Mouse (Mus musculus): ENCODE measurements at regions not wholly inside any gene's neighbourhood (a gene's known extent, or its start where the extent isn't known, plus 50 kb on each side); places are given as distances from the start of the nearest gene placed in this dataset.

DNA sequence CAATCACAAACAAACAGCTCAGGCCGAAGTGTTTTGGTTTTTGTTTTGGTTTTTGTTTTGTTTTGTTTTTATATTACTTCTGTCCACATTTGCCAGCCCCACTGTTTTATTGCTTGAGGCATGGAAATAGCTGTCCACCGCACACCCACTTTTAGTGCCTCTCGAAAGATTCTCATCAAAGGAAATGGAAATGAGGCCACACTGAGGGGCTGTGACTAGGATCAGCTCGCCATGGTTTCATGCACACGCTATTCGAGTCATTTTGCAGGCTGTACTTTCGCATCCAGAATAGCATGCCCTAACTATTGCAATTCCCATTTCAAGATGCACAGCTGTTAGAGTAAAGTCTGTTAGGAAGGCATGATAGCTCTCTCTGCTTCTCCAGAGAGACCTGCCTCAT lies 1543.4 kb upstream of the Tenm3 start:
- DNase-seq (ENCODE audit: low read depth, low spot score) (no peak), ATAC-seq (no peak)
- no peaks in the 10 kb centered on the region for H3K27me3 ChIP-seq
- in situ Hi-C loops (cut with MboI; ENCODE audit: low pct_unique_long_range_greater_than_20kb): no loop called here
- ChIA-PET CTCF (interaction anchor here (1.0 to 1.6 kb wide), 2 partner anchors 15 to 19 kb away, joined by 3 read pairs; no protein-coding TSS in a partner anchor), POLR2A (no interaction called here)
- TF ChIP-seq CTCF (IDR thresholded peaks at IDR 0.05): no peak

DNA sequence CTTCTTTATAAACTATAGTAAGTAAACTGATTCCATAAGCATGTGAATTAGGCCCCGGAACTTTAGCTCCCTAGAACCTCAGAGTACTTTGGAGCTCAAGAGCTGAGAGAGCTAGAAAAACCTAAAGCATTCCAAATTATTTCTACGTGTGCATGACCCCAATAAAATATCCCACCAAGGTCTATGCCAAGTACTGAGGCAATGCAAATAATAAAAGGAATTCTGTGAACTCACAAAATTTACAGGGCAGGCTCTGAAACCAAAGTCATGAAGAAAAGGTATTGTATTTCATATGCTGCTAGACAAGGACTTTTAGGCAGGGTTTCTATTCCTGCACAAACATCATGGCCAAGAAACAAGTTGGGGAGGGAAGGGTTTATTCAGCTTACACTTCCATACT lies 1539.9 kb upstream of the Tenm3 start:
- POLR2A ChIA-PET: no interaction called here
- H3K27me3 ChIP-seq: no peaks in the 10 kb centered on the region
- ATAC-seq: no peak
- CTCF ChIA-PET: no interaction called here
- no peak for TF ChIP-seq CTCF (IDR thresholded peaks at IDR 0.05)
- in situ Hi-C loops (cut with MboI; ENCODE audit: low pct_unique_long_range_greater_than_20kb): no loop called here
- no peak for DNase-seq (ENCODE audit: low read depth, low spot score)

DNA sequence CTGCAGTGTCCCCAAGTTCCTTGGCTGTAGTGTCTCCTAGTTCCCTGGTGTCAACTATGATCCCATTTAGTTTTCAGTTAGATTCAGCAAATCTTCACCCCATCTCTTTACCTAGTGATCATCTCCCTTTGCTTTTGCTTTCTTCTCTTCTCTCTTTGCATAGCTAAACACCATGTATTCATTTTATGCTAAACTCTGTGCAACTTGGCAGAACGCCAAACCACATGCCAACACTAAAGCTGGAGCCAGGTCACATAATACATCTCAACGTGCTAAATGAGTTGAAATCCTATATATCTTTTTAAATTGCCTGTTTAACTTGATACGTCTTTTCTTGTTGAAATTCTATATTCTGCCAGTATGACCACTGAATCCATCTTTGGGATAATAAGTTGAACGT lies 1536.0 kb upstream of the Tenm3 start:
- in situ Hi-C loops (cut with MboI; ENCODE audit: low pct_unique_long_range_greater_than_20kb): no loop called here
- TF ChIP-seq CTCF (IDR thresholded peaks at IDR 0.05): no peak
- ATAC-seq (no peak), DNase-seq (ENCODE audit: low read depth, low spot score) (no peak)
- ChIA-PET CTCF (no interaction called here), POLR2A (no interaction called here)
- no peaks in the 10 kb centered on the region for H3K27me3 ChIP-seq

DNA sequence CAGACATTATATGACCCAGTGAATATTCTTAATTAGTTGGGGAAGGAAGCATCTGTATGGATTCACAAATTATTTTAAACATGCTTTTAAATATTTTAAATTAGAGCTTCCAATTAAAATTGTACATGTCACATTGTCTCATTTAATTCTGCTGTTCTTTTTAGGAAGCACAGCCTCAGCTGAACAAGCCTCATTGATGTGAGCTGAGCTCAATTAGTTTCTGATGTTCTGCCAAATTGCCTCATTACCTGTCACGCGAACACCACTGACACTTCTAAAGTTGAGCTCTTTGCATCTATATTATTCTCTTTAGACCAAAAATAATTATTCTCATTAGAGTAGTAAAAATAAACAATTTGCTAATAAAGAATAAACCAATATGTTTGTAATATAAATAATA lies 1530.0 kb upstream of the Tenm3 start:
- peaks cover 2% of the 10 kb centered on the region for H3K27me3 ChIP-seq
- CTCF ChIA-PET: no interaction called here
- in situ Hi-C loops (cut with MboI; ENCODE audit: low pct_unique_long_range_greater_than_20kb): no loop called here

DNA sequence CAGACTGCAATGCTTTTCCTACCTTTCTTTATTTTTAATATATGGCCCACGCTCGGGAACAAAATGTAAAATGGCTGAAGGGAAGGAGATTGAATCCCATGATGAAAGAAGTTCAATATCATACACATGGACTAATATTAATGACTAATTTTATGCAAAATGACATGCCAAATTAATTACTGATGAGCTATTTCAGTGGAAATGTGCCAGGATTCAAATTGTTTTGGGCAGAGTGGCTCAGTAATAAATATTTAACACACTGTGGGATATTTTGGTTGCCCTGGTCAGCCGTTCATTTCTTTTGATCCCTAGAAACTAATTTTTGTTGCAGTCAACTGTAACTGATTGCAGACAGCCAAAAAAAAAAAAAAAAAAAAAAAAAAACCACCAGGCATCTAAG lies 1482.7 kb upstream of the Tenm3 start:
- ChIA-PET CTCF (no interaction called here), POLR2A (no interaction called here)
- in situ Hi-C loops (cut with MboI; ENCODE audit: low pct_unique_long_range_greater_than_20kb): no loop called here
- TF ChIP-seq CTCF (IDR thresholded peaks at IDR 0.05): no peak
- DNase-seq (ENCODE audit: low read depth, low spot score) (no peak), ATAC-seq (no peak)
- peaks cover 9% of the 10 kb centered on the region for H3K27me3 ChIP-seq

More for the DNA sequence above, 1530.0 kb upstream of the Tenm3 start:
- ATAC-seq: no peak
- TF ChIP-seq CTCF (IDR thresholded peaks at IDR 0.05): no peak
- POLR2A ChIA-PET: no interaction called here
- no peak for DNase-seq (ENCODE audit: low read depth, low spot score)

DNA sequence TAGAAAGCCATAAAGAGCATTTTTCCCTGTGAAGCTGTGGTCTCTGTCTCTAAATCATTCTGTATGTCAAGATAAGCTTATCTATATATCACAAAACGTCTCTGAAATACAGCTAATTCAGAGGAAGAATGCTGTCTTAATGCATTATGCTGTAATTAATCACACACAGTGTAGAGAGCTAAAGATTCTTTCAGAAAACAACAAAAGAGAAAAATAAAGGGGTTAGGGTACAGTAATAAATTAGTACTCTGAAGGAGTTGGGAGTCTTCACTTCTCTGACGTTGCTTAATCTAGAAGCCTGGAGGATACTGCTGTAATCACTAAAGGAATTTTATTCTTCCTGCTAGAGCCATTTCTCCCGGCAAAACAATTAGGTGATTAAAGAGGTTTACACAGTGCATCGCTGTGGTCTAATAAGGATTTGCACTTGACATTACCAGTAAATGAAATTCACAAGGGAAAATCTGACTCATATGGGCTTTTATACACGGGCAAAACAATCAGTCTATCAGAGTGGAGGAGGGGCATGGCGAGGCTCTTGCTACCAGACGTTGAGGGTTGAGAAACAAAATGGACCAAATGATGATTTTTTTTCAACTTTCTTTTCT lies 1477.7 kb upstream of the Tenm3 start:
- no peak for ATAC-seq
- DNase-seq (ENCODE audit: low read depth, low spot score): no peak
- POLR2A ChIA-PET: no interaction called here
- CTCF ChIA-PET: no interaction called here
- peaks cover 12% of the 10 kb centered on the region for H3K27me3 ChIP-seq
- TF ChIP-seq CTCF (IDR thresholded peaks at IDR 0.05): no peak
- in situ Hi-C loops (cut with MboI; ENCODE audit: low pct_unique_long_range_greater_than_20kb): no loop called here

DNA sequence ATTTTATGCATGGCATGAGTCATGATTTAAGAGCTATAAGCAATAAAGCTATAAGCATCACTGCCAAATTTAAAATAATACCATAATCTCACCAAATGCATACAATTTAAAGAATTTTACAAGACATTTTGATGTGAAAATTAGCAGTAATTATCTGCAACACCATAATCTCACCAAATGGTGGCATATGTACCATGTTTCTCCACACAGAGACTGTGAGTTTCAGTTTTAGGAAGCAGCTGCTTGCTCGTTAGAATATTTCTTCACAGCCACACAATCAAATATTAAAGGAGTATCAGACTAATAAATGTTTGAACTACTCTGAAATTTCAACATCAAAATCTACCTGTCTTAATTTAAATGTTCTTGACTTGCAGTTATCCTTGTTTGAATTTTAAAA lies 1472.9 kb upstream of the Tenm3 start:
- no peak for TF ChIP-seq CTCF (IDR thresholded peaks at IDR 0.05)
- DNase-seq (ENCODE audit: low read depth, low spot score) (no peak), ATAC-seq (no peak)
- CTCF ChIA-PET: no interaction called here
- POLR2A ChIA-PET: no interaction called here
- in situ Hi-C loops (cut with MboI; ENCODE audit: low pct_unique_long_range_greater_than_20kb): no loop called here
- H3K27me3 ChIP-seq: peaks cover 8% of the 10 kb centered on the region

DNA sequence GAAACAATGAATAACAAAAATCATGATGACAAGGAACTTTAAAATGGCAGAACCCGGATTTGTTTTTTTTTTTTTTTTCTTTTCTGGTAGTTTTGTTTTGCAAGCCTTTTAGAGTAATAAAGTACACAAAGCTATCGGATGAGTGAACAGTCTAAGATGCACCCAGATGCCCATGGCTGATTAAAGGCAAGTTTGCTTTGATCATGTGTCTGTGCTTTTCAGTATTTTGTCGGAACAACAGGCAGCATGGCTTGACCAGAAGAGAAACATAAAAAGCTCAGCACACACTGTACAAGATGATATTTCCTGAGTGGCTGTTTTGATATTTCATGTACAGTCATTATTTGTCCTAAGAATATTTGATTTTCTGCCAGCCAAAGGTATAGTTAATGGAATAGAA lies 1466.6 kb upstream of the Tenm3 start:
- no peak for ATAC-seq
- POLR2A ChIA-PET: no interaction called here
- DNase-seq (ENCODE audit: low read depth, low spot score): no peak

DNA sequence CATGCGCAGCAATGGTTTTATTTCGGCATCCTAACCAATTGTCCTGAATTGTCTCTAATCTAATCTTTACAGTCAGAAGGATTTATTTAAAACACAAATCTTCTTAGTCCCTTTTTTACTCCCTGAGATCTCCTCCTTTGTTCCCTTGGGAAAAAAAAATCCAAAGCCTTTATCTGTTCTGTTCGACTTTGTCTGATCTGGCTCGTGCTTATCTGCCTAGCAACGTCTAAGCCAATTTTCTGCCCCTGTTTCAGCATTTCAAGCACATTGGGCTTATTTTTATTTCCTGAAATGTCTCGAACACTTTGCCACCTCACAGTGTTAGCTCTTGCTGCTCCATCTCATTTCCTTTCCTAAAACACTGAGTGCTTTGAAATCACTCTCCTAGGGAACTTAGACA lies 1456.6 kb upstream of the Tenm3 start:
- POLR2A ChIA-PET: no interaction called here
- in situ Hi-C loops (cut with MboI; ENCODE audit: low pct_unique_long_range_greater_than_20kb): no loop called here
- CTCF ChIA-PET: no interaction called here
- no peak for TF ChIP-seq CTCF (IDR thresholded peaks at IDR 0.05)
- H3K27me3 ChIP-seq: peaks cover 22% of the 10 kb centered on the region
- no peak for ATAC-seq
- no peak for DNase-seq (ENCODE audit: low read depth, low spot score)

More for the DNA sequence above, 1466.6 kb upstream of the Tenm3 start:
- peaks cover 13% of the 10 kb centered on the region for H3K27me3 ChIP-seq
- CTCF ChIA-PET: no interaction called here
- in situ Hi-C loops (cut with MboI; ENCODE audit: low pct_unique_long_range_greater_than_20kb): no loop called here
- no peak for TF ChIP-seq CTCF (IDR thresholded peaks at IDR 0.05)

DNA sequence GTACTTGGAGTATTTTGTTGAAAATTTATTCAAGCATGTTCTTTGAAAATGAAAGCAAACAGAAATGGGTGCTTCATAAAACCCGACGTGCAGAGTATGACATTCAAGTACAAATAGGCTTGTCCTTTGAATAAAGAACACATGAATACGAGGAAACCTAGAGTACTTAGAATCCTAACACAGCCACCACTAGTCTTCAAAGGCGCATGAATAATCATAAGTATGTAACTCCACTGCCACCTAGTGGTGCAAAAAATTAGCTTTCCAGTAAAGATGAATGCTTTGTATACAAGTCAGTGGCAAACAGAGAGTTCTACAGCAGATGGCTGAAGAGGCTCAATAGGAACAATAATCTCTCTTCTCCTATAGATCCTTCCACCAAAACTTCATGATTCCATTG lies 1449.8 kb upstream of the Tenm3 start:
- H3K27me3 ChIP-seq: peaks cover 23% of the 10 kb centered on the region
- ATAC-seq (peak; percentile 89), DNase-seq (ENCODE audit: low read depth, low spot score) (peak; percentile 19)
- TF ChIP-seq CTCF (IDR thresholded peaks at IDR 0.05): peak; percentile 55
- POLR2A ChIA-PET: no interaction called here
- CTCF ChIA-PET: interaction anchor here (0.6 to 2.1 kb wide), 5 partner anchors 11 to 35 kb away, joined by 3 to 9 read pairs (median 3); no protein-coding TSS in a partner anchor
- in situ Hi-C loops (cut with MboI; ENCODE audit: low pct_unique_long_range_greater_than_20kb): no loop called here

DNA sequence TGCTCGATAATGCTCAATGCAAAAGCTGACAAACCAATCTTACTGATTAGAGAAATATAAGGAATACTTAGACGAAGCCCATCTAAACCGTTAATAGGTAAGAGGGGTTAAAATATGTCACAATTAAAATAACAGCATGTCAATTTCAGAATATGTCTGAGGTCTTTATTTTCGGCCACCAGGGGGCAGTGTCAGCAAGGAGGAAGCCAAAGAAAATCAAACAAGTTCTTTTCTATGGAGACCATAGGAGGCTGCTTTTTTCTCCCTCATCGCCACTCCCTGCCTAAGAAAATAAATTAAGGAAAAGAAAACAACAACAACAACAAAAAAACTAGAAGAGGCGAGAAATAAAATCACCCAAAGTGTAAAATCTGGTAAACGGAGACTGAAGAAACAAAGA lies 1448.4 kb upstream of the Tenm3 start:
- peaks cover 19% of the 10 kb centered on the region for H3K27me3 ChIP-seq
- ChIA-PET POLR2A (no interaction called here), CTCF (interaction anchor here (2.1 kb wide), 1 partner anchor 15 kb away, joined by 9 read pairs; no protein-coding TSS in a partner anchor)
- peak; percentile 49 for TF ChIP-seq CTCF (IDR thresholded peaks at IDR 0.05)
- in situ Hi-C loops (cut with MboI; ENCODE audit: low pct_unique_long_range_greater_than_20kb): no loop called here
- DNase-seq (ENCODE audit: low read depth, low spot score) (no peak), ATAC-seq (no peak)

DNA sequence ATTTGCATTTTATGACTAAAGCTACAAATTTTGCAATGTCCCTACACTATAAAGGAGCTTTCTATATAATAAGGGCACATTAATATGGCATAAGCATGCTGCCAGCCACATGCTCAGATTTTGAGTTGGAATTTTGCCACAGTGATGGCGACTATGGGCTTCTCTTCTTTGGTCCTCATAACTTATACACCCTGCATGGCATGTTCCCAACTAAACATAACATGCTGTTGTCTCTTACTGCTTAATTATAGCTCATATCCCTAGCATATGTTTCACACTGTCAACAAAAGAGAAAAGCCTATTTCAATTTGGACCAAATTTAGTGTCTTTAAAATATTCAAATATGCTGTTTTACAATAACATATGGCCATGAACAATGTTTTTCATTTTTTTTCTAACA lies 1432.6 kb upstream of the Tenm3 start:
- ChIA-PET POLR2A (no interaction called here), CTCF (no interaction called here)
- no peaks in the 10 kb centered on the region for H3K27me3 ChIP-seq
- DNase-seq (ENCODE audit: low read depth, low spot score) (no peak), ATAC-seq (no peak)
- TF ChIP-seq CTCF (IDR thresholded peaks at IDR 0.05): no peak
- in situ Hi-C loops (cut with MboI; ENCODE audit: low pct_unique_long_range_greater_than_20kb): no loop called here
